Mouse (Mus musculus) heart, embryonic 16.5 days (tissue): ENCODE measurements around the gene Slc22a13. TPM values are rescaled to one million over a fixed set of nuclear protein-coding genes. Genes with fewer than 3 reads are reported as not detected.

Experiments used
- ATAC-seq: fragments of 200-750 bp; cut with Nextera tagmentation; replicated peaks from 2 replicates; pipeline ENCODE4 v1.8.0; 2017; ENCODE audit warnings: moderate number of reproducible peaks; ENCODE audit not compliant: insufficient read depth, low FRiP score; ENCODE audit errors: extremely low read depth
- H3K27ac ChIP-seq: fragments of 300-500 bp; sonication (generic); 2 replicates; pipeline ENCODE4 v1.5.1; 2014; ENCODE audit warnings: mild to moderate bottlenecking, low read length, control low read depth, moderate library complexity
- H3K27me3 ChIP-seq: fragments of 300-500 bp; sonication (generic); 2 replicates; pipeline ENCODE4 v1.6.1; 2014; ENCODE audit warnings: low read length, mixed read lengths; ENCODE audit not compliant: control insufficient read depth, insufficient read depth
- H3K36me3 ChIP-seq: fragments of 300-500 bp; sonication (generic); 2 replicates; pipeline ENCODE4 v1.6.1; 2014; ENCODE audit not compliant: control insufficient read depth, insufficient read depth
- H3K4me1 ChIP-seq: fragments of 300-500 bp; sonication (generic); 2 replicates; pipeline ENCODE4 v1.6.1; 2014; ENCODE audit warnings: low read length, mixed read lengths; ENCODE audit not compliant: control insufficient read depth, insufficient read depth
- H3K4me2 ChIP-seq: fragments of 300-500 bp; sonication (generic); 2 replicates; pipeline ENCODE4 v1.6.1; 2014; ENCODE audit warnings: low read depth, mild to moderate bottlenecking, control low read depth, low read length
- H3K4me3 ChIP-seq: fragments of 300-500 bp; sonication (generic); 2 replicates; pipeline ENCODE4 v1.5.1; 2014; ENCODE audit warnings: mild to moderate bottlenecking, control low read depth, low read length
- H3K9ac ChIP-seq: fragments of 300-500 bp; sonication (generic); 2 replicates; pipeline ENCODE4 v1.6.1; 2014; ENCODE audit warnings: low read length, control low read depth
- H3K9me3 ChIP-seq: fragments of 300-500 bp; sonication (generic); replicated peaks from 2 replicates; pipeline ENCODE4 v1.6.1; 2016; ENCODE audit warnings: low read length; ENCODE audit not compliant: control insufficient read depth
- WGBS: fragments of 180-500 bp; shearing (Covaris S2); extraction: QIAGEN DNeasy Blood & Tissue Kit; methylation state at CpG from one replicate; pipeline ENCODE4 v1.1.7; 2014; 5-methylcytosine and 5-hydroxymethylcytosine counted together
- polyA plus RNA-seq: library from polyadenylated mRNA; unstranded; fragments of >200 nt; fragmentation: Nextera tagmentation; extraction: Ambion mirVana; gene quantifications from 2 replicates; pipeline ENCODE4 v1.2.1, GENCODE M21; 2015

Gene Slc22a13
- polyA plus RNA-seq, 1 experiment from 2014 or later, result not detected

GRCm38 (mm10) chr9:119212996-119213395, 4.1 kb upstream of the Slc22a13 start:
- 75% methylated on average over 8 of the region's 8 CpGs for WGBS
- H3K4me1 ChIP-seq, result no peaks in the 10 kb centered on the region

GRCm38 (mm10) chr9:119207113-119207512, 1.8 kb downstream of the Slc22a13 start:
- H3K9ac ChIP-seq, result no peak overlapping the region
- WGBS, result 68% methylated on average over 4 of the region's 4 CpGs
- no peak overlapping the region for H3K4me2 ChIP-seq
- no peaks in the 10 kb centered on the region for H3K27me3 ChIP-seq
- peaks cover 6% of the 10 kb centered on the region; the same call in 1 of the 2 replicates for H3K9me3 ChIP-seq
- no peaks in the 10 kb centered on the region for H3K36me3 ChIP-seq
- H3K4me3 ChIP-seq, result no peak overlapping the region
- no peaks in the 10 kb centered on the region for H3K4me1 ChIP-seq
- no peak for ATAC-seq
- no peak overlapping the region for H3K27ac ChIP-seq

More at GRCm38 (mm10) chr9:119212996-119213395, 4.1 kb upstream of the Slc22a13 start:
- H3K27me3 ChIP-seq, result no peaks in the 10 kb centered on the region
- no peak overlapping the region for H3K4me3 ChIP-seq
- ATAC-seq, result no peak
- no peaks in the 10 kb centered on the region for H3K9me3 ChIP-seq
- H3K4me2 ChIP-seq, result no peak overlapping the region
- H3K36me3 ChIP-seq, result peaks cover 4% of the 10 kb centered on the region; the same call in 1 of the 2 replicates
- no peak overlapping the region for H3K9ac ChIP-seq
- H3K27ac ChIP-seq, result no peak overlapping the region

GRCm38 (mm10) chr9:119206666-119207065, 2.2 kb downstream of the Slc22a13 start:
- Histone ChIP-seq H3K4me3 (no peak overlapping the region), H3K36me3 (no peaks in the 10 kb centered on the region), H3K27ac (no peak overlapping the region), H3K27me3 (no peaks in the 10 kb centered on the region), H3K4me1 (no peaks in the 10 kb centered on the region), H3K9ac (no peak overlapping the region), H3K9me3 (peaks cover 6% of the 10 kb centered on the region; the same call in 1 of the 2 replicates), H3K4me2 (no peak overlapping the region)
- 66% methylated on average over 2 of the region's 2 CpGs for WGBS
- no peak for ATAC-seq

- ATAC-seq, result no peak
- Histone ChIP-seq H3K4me3 (no peak overlapping the region), H3K36me3 (no peaks in the 10 kb centered on the region), H3K27ac (no peak overlapping the region), H3K4me1 (no peaks in the 10 kb centered on the region), H3K9ac (no peak overlapping the region), H3K27me3 (no peaks in the 10 kb centered on the region), H3K4me2 (no peak overlapping the region), H3K9me3 (peaks cover 6% of the 10 kb centered on the region; the same call in 1 of the 2 replicates)
- WGBS, result 90% methylated on average over 5 of the region's 5 CpGs
These were observed 3.1 kb downstream of the Slc22a13 start for GRCm38 (mm10) chr9:119205756-119206155.

- 95% methylated on average over 9 of the region's 9 CpGs for WGBS
- H3K36me3 ChIP-seq, result no peaks in the 10 kb centered on the region
These were observed 5.3 kb downstream of the Slc22a13 start for GRCm38 (mm10) chr9:119203617-119204016.

GRCm38 (mm10) chr9:119201653-119202052, 7.2 kb downstream of the Slc22a13 start:
- H3K4me1 ChIP-seq, result no peaks in the 10 kb centered on the region
- peaks cover 6% of the 10 kb centered on the region; the same call in 1 of the 2 replicates for H3K9me3 ChIP-seq
- no peaks in the 10 kb centered on the region for H3K36me3 ChIP-seq
- H3K4me3 ChIP-seq, result no peak overlapping the region
- no peak overlapping the region for H3K9ac ChIP-seq
- H3K4me2 ChIP-seq, result no peak overlapping the region
- no peaks in the 10 kb centered on the region for H3K27me3 ChIP-seq
- no peak for ATAC-seq
- 74% methylated on average over 5 of the region's 5 CpGs for WGBS
- H3K27ac ChIP-seq, result no peak overlapping the region

More at GRCm38 (mm10) chr9:119203617-119204016, 5.3 kb downstream of the Slc22a13 start:
- Histone ChIP-seq H3K4me2 (no peak overlapping the region), H3K27ac (no peak overlapping the region), H3K9ac (no peak overlapping the region), H3K9me3 (peaks cover 6% of the 10 kb centered on the region; the same call in 1 of the 2 replicates), H3K4me3 (no peak overlapping the region), H3K27me3 (no peaks in the 10 kb centered on the region), H3K4me1 (no peaks in the 10 kb centered on the region)
- no peak for ATAC-seq

GRCm38 (mm10) chr9:119199151-119199861, 9.6 kb downstream of the Slc22a13 start:
- Histone ChIP-seq H3K4me2 (no peak overlapping the region), H3K9ac (no peak overlapping the region), H3K4me3 (no peak overlapping the region), H3K9me3 (peaks cover 5% of the 10 kb centered on the region; the same call in 1 of the 2 replicates), H3K27ac (no peak overlapping the region), H3K4me1 (no peaks in the 10 kb centered on the region), H3K27me3 (no peaks in the 10 kb centered on the region), H3K36me3 (no peaks in the 10 kb centered on the region)
- ATAC-seq, result no peak
- 78% methylated on average over 10 of the region's 10 CpGs for WGBS

GRCm38 (mm10) chr9:119192202-119192990, 16.5 kb downstream of the Slc22a13 start:
- Histone ChIP-seq H3K9ac (no peak overlapping the region), H3K4me3 (no peak overlapping the region), H3K27me3 (no peaks in the 10 kb centered on the region), H3K4me1 (no peaks in the 10 kb centered on the region), H3K36me3 (no peaks in the 10 kb centered on the region), H3K27ac (no peak overlapping the region), H3K9me3 (no peaks in the 10 kb centered on the region), H3K4me2 (no peak overlapping the region)
- ATAC-seq, result 0 out of 2 replicates have a peak, but pooled peaks have one; percentile 32
- 40% methylated on average over 11 of the region's 11 CpGs for WGBS
